Mouse (Mus musculus): ENCODE results near the gene Fxyd3. TPM values are rescaled to one million over a fixed set of nuclear protein-coding genes. Genes with fewer than 3 reads are reported as not detected.

The Fxyd3 gene
- total RNA-seq, 2 experiments from 2014 or later: not detected

GRCm38 (mm10) chr7:31077470-31077869, 966 bp upstream of the Fxyd3 start:
- DNase-seq (ENCODE audit: low spot score in 2 of 2): peak in 1 of 2 experiments; percentile 45
- intact Hi-C loops (cut with DNase I): no loop called here

- intact Hi-C loops (cut with DNase I): no loop called here
- peak in 1 of 2 experiments; percentile 27 for DNase-seq (ENCODE audit: low spot score in 2 of 2)
Measured at GRCm38 (mm10) chr7:31074713-31075069, 1.8 kb downstream of the Fxyd3 start.

GRCm38 (mm10) chr7:31074061-31074712, 2.3 kb downstream of the Fxyd3 start:
- DNase-seq (ENCODE audit: low spot score in 2 of 2): peak in 1 of 2 experiments; percentile 44
- intact Hi-C loops (cut with DNase I): no loop called here

- intact Hi-C loops (cut with DNase I): no loop called here
- no peak for DNase-seq (ENCODE audit: low spot score in 2 of 2)
Measured at GRCm38 (mm10) chr7:31073546-31073945, 3.0 kb downstream of the Fxyd3 start.

GRCm38 (mm10) chr7:31072326-31072725, 4.2 kb downstream of the Fxyd3 start:
- DNase-seq (ENCODE audit: low spot score in 2 of 2): no peak
- intact Hi-C loops (cut with DNase I): no loop called here

- DNase-seq (ENCODE audit: low spot score in 2 of 2): no peak
- intact Hi-C loops (cut with DNase I): no loop called here
Measured at GRCm38 (mm10) chr7:31070324-31070723, 6.2 kb downstream of the Fxyd3 start.

GRCm38 (mm10) chr7:31069491-31069890, 7.0 kb downstream of the Fxyd3 start:
- intact Hi-C loops (cut with DNase I): no loop called here
- no peak for DNase-seq (ENCODE audit: low spot score in 2 of 2)

- DNase-seq (ENCODE audit: low spot score in 2 of 2): no peak
- intact Hi-C loops (cut with DNase I): no loop called here
Measured at GRCm38 (mm10) chr7:31067836-31068235, 8.7 kb downstream of the Fxyd3 start.

GRCm38 (mm10) chr7:31063074-31063560, 13.4 kb downstream of the Fxyd3 start:
- intact Hi-C loops (cut with DNase I): no loop called here
- DNase-seq (ENCODE audit: low spot score in 2 of 2): no peak

- no peak for DNase-seq (ENCODE audit: low spot score in 2 of 2)
- intact Hi-C loops (cut with DNase I): no loop called here
Measured at GRCm38 (mm10) chr7:31060621-31061010, 15.9 kb downstream of the Fxyd3 start.

GRCm38 (mm10) chr7:31059919-31060620, 16.4 kb downstream of the Fxyd3 start:
- intact Hi-C loops (cut with DNase I): loop anchor here (1.0 to 2.0 kb wide), 2 partner anchors 19 to 36 kb away; no protein-coding TSS in a partner anchor
- DNase-seq (ENCODE audit: low spot score in 2 of 2): no peak

- intact Hi-C loops (cut with DNase I): loop anchor here (1.0 to 2.0 kb wide), 2 partner anchors 20 to 37 kb away; no protein-coding TSS in a partner anchor
- DNase-seq (ENCODE audit: low spot score in 2 of 2): peak; percentile 81 to 83
Measured at GRCm38 (mm10) chr7:31059108-31059507, 17.4 kb downstream of the Fxyd3 start, which contains the start of gene Lgi4. Gene Lgi4, plus strand, starts transcription at chr7:31059342.

- intact Hi-C loops (cut with DNase I): loop anchor here (2.0 kb wide), 1 partner anchor 21 kb away; no protein-coding TSS in a partner anchor
- no peak for DNase-seq (ENCODE audit: low spot score in 2 of 2)
Measured at GRCm38 (mm10) chr7:31058211-31058610, 18.3 kb downstream of the Fxyd3 start.

GRCm38 (mm10) chr7:31057730-31058129, 18.8 kb downstream of the Fxyd3 start:
- intact Hi-C loops (cut with DNase I): loop anchor here (2.0 kb wide), 1 partner anchor 21 kb away; no protein-coding TSS in a partner anchor
- DNase-seq (ENCODE audit: low spot score in 2 of 2): no peak

GRCm38 (mm10) chr7:31057071-31057470, 19.4 kb downstream of the Fxyd3 start, which contains the start of gene Fxyd1:
Gene Fxyd1, minus strand, starts transcription at chr7:31057199.
- intact Hi-C loops (cut with DNase I): no loop called here
- no peak for DNase-seq (ENCODE audit: low spot score in 2 of 2)

- no peak for DNase-seq (ENCODE audit: low spot score in 2 of 2)
- intact Hi-C loops (cut with DNase I): no loop called here
Measured at GRCm38 (mm10) chr7:31056448-31056847, 20.1 kb downstream of the Fxyd3 start.

- no peak for DNase-seq (ENCODE audit: low spot score in 2 of 2)
- intact Hi-C loops (cut with DNase I): no loop called here
Measured at GRCm38 (mm10) chr7:31055883-31056282, 20.6 kb downstream of the Fxyd3 start.

- intact Hi-C loops (cut with DNase I): no loop called here
- peak; percentile 25 to 49 for DNase-seq (ENCODE audit: low spot score in 2 of 2)
Measured at GRCm38 (mm10) chr7:31055354-31055824, 21.1 kb downstream of the Fxyd3 start.

GRCm38 (mm10) chr7:31054661-31055320, 21.7 kb downstream of the Fxyd3 start:
- intact Hi-C loops (cut with DNase I): loop anchor here (5.0 kb wide), 1 partner anchor 97 kb away; the partner anchor contains the start of gene Usf2
- no peak for DNase-seq (ENCODE audit: low spot score in 2 of 2)
